Mouse (Mus musculus): ENCODE measurements around the gene 6330403K07Rik.

DNA sequence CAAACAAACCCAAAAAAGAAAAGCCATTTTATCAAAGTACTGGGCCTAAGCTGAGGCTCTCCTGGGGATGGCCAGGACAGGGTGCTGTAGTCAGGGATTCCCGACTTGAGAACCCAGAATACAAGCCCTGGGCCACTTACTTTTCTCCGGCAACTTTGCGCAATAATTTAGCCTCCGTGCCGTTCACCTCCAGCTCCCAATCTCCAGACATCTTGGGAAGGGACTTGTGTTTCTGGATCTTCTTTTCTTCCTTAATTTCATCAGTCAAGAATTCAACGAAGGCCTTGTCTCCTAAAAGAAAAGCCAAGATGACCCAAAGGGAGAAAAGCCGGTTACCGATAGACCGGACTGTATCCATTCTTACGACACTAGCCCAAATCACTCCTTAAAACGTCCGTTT, 51.3 kb downstream of the 6330403K07Rik start:
- TF ChIP-seq CTCF (IDR thresholded peaks at IDR 0.05) (no peak), EP300 (IDR thresholded peaks at IDR 0.05) (no peak)
